Mouse (Mus musculus): ENCODE measurements at regions not wholly inside any gene's neighbourhood (a gene's known extent, or its start where the extent isn't known, plus 50 kb on each side); places are given as distances from the start of the nearest gene placed in this dataset.

GRCm38 (mm10) chr12:40937037-40937436 is 86.9 kb upstream of the Immp2l start:
- Histone ChIP-seq H3K27ac (ENCODE audit: insufficient read depth, low read depth, low read length, poor library complexity, severe bottlenecking) (no peak overlapping the region), H3K4me1 (ENCODE audit: control insufficient read depth in 2 of 2, insufficient read depth in 2 of 2, low read length in 2 of 2, poor library complexity in 1 of 2) (no peaks in the 10 kb centered on the region), H3K4me3 (ENCODE audit: insufficient read depth in 1 of 2, low read depth in 1 of 2, low read length in 2 of 2, poor library complexity in 1 of 2, severe bottlenecking in 1 of 2) (no peak overlapping the region), H3K9me3 (ENCODE audit: control insufficient read depth, insufficient read depth, low read depth, low read length) (no peaks in the 10 kb centered on the region), H3K36me3 (ENCODE audit: control insufficient read depth, insufficient read depth, low read length, poor library complexity, severe bottlenecking) (no peaks in the 10 kb centered on the region), H3K9ac (ENCODE audit: insufficient read depth, low read depth, low read length, poor library complexity, severe bottlenecking) (no peak overlapping the region)
- DNase-seq (ENCODE audit: low read depth, low spot score) = no peak
- in situ Hi-C loops (cut with MboI; ENCODE audit: low sequenced_read_pairs in 2 of 2, unreplicated experiment in 2 of 2) = no loop called here
- no peak for TF ChIP-seq HCFC1 (IDR thresholded peaks at IDR 0.05; ENCODE audit: borderline replicate concordance, insufficient read depth, low read length)
- TF ChIP-seq ZNF384 (IDR thresholded peaks at IDR 0.05; ENCODE audit: low read depth, low read length) = no peak
- no peak for TF ChIP-seq CHD2 (IDR thresholded peaks at IDR 0.05; ENCODE audit: low read depth, low read length)
- no peak for TF ChIP-seq MAFK (IDR thresholded peaks at IDR 0.05; ENCODE audit: insufficient read depth, low read depth, low read length)
- no peak for TF ChIP-seq ZC3H11A (IDR thresholded peaks at IDR 0.05; ENCODE audit: borderline replicate concordance, low read depth, low read length)

GRCm38 (mm10) chr12:40946888-40947287 is 77.0 kb upstream of the Immp2l start:
- TF ChIP-seq MAFK (IDR thresholded peaks at IDR 0.05; ENCODE audit: insufficient read depth, low read depth, low read length) = no peak
- TF ChIP-seq HCFC1 (IDR thresholded peaks at IDR 0.05; ENCODE audit: borderline replicate concordance, insufficient read depth, low read length) = no peak
- no peak for TF ChIP-seq ZNF384 (IDR thresholded peaks at IDR 0.05; ENCODE audit: low read depth, low read length)
- no peak for TF ChIP-seq ZC3H11A (IDR thresholded peaks at IDR 0.05; ENCODE audit: borderline replicate concordance, low read depth, low read length)
- TF ChIP-seq CHD2 (IDR thresholded peaks at IDR 0.05; ENCODE audit: low read depth, low read length) = no peak
- H3K36me3 ChIP-seq (ENCODE audit: control insufficient read depth, insufficient read depth, low read length, poor library complexity, severe bottlenecking) = no peaks in the 10 kb centered on the region
- H3K27ac ChIP-seq (ENCODE audit: insufficient read depth, low read depth, low read length, poor library complexity, severe bottlenecking) = no peak overlapping the region
- no peak for DNase-seq (ENCODE audit: low read depth, low spot score)
- no peaks in the 10 kb centered on the region for H3K4me1 ChIP-seq (ENCODE audit: control insufficient read depth in 2 of 2, insufficient read depth in 2 of 2, low read length in 2 of 2, poor library complexity in 1 of 2)
- H3K9ac ChIP-seq (ENCODE audit: insufficient read depth, low read depth, low read length, poor library complexity, severe bottlenecking) = no peak overlapping the region
- no peaks in the 10 kb centered on the region for H3K9me3 ChIP-seq (ENCODE audit: control insufficient read depth, insufficient read depth, low read depth, low read length)
- in situ Hi-C loops (cut with MboI; ENCODE audit: low sequenced_read_pairs in 2 of 2, unreplicated experiment in 2 of 2) = no loop called here
- no peak overlapping the region for H3K4me3 ChIP-seq (ENCODE audit: insufficient read depth in 1 of 2, low read depth in 1 of 2, low read length in 2 of 2, poor library complexity in 1 of 2, severe bottlenecking in 1 of 2)

DNA sequence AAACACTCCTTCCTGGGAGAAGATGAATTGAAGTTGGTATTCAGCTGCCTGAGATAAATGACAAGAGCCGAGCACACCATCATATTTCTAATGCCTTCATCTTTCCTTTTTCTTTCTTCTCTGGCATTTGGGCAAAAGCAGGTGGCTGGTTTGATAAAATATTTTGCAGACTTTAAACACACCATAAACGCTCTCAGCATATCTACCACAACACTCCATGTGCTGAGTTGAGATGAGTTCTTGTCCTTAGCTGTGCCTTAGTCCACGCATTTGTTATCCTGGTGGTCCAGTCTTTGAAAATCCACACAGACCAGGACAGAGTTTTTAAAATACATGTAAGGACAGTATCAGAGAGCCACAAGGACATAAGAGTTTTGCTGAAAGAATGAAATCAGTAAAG is 74.3 kb upstream of the Immp2l start:
- H3K9me3 ChIP-seq (ENCODE audit: control insufficient read depth, insufficient read depth, low read depth, low read length) = no peaks in the 10 kb centered on the region
- TF ChIP-seq ZNF384 (IDR thresholded peaks at IDR 0.05; ENCODE audit: low read depth, low read length) (no peak), CHD2 (IDR thresholded peaks at IDR 0.05; ENCODE audit: low read depth, low read length) (no peak), HCFC1 (IDR thresholded peaks at IDR 0.05; ENCODE audit: borderline replicate concordance, insufficient read depth, low read length) (no peak), ZC3H11A (IDR thresholded peaks at IDR 0.05; ENCODE audit: borderline replicate concordance, low read depth, low read length) (no peak)
- in situ Hi-C loops (cut with MboI; ENCODE audit: low sequenced_read_pairs in 2 of 2, unreplicated experiment in 2 of 2) = no loop called here
- no peak overlapping the region for H3K4me3 ChIP-seq (ENCODE audit: insufficient read depth in 1 of 2, low read depth in 1 of 2, low read length in 2 of 2, poor library complexity in 1 of 2, severe bottlenecking in 1 of 2)
- DNase-seq (ENCODE audit: low read depth, low spot score) = no peak
- H3K27ac ChIP-seq (ENCODE audit: insufficient read depth, low read depth, low read length, poor library complexity, severe bottlenecking) = no peak overlapping the region
- H3K36me3 ChIP-seq (ENCODE audit: control insufficient read depth, insufficient read depth, low read length, poor library complexity, severe bottlenecking) = no peaks in the 10 kb centered on the region
- H3K9ac ChIP-seq (ENCODE audit: insufficient read depth, low read depth, low read length, poor library complexity, severe bottlenecking) = no peak overlapping the region
- peaks cover 0 to 2% of the 10 kb centered on the region in 2 experiments; a peak in 1 of 4 replicates for H3K4me1 ChIP-seq (ENCODE audit: control insufficient read depth in 2 of 2, insufficient read depth in 2 of 2, low read length in 2 of 2, poor library complexity in 1 of 2)

DNA sequence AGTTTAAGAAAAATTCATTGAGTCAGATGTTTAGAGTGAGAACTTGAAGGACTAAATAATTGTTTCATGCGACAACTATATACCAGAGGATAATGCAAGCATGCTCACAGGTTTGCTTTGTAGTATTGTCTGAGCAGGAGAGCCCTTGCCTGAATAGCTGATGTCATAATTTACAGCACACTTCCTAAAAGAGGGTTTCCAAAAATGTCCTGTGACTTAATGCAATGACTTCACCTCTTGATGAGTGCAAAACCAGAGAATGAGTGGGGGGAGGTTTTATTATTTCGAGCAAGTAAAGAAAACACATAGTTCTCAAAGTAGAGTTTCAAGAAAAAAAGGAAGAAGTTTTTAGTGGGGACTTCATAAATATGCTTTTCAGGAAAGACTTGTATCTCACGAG is 65.4 kb upstream of the Immp2l start:
- Histone ChIP-seq H3K27ac (ENCODE audit: insufficient read depth, low read depth, low read length, poor library complexity, severe bottlenecking) (no peak overlapping the region), H3K9ac (ENCODE audit: insufficient read depth, low read depth, low read length, poor library complexity, severe bottlenecking) (no peak overlapping the region), H3K36me3 (ENCODE audit: control insufficient read depth, insufficient read depth, low read length, poor library complexity, severe bottlenecking) (no peaks in the 10 kb centered on the region), H3K4me1 (ENCODE audit: control insufficient read depth in 2 of 2, insufficient read depth in 2 of 2, low read length in 2 of 2, poor library complexity in 1 of 2) (peaks cover 0 to 2% of the 10 kb centered on the region in 2 experiments; a peak in 1 of 4 replicates), H3K4me3 (ENCODE audit: insufficient read depth in 1 of 2, low read depth in 1 of 2, low read length in 2 of 2, poor library complexity in 1 of 2, severe bottlenecking in 1 of 2) (no peak overlapping the region), H3K9me3 (ENCODE audit: control insufficient read depth, insufficient read depth, low read depth, low read length) (no peaks in the 10 kb centered on the region)
- TF ChIP-seq ZNF384 (IDR thresholded peaks at IDR 0.05; ENCODE audit: low read depth, low read length) = no peak
- no peak for DNase-seq (ENCODE audit: low read depth, low spot score)
- in situ Hi-C loops (cut with MboI; ENCODE audit: low sequenced_read_pairs in 2 of 2, unreplicated experiment in 2 of 2) = no loop called here

DNA sequence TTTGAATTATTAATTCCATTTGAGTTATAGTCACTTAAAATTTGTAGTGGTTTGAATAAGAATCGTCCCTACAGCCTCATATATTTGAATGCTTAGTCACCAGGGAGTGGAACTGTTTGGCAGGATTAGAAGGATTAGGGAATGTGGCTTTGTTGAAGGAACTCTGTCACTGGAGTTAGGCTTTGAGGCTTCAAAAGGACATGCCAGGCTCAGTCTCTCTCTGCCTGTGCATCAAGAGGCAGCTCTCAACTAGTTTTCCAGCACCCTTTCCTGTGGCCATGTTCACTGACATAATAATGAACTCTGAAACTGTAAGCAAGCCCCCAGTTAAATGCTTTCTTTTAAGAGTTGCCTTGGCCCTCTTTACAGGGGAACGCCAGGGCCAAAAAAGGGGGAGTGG is 58.9 kb upstream of the Immp2l start:
- H3K27ac ChIP-seq (ENCODE audit: insufficient read depth, low read depth, low read length, poor library complexity, severe bottlenecking) = no peak overlapping the region
- no peak for TF ChIP-seq MAFK (IDR thresholded peaks at IDR 0.05; ENCODE audit: insufficient read depth, low read depth, low read length)
- TF ChIP-seq ZC3H11A (IDR thresholded peaks at IDR 0.05; ENCODE audit: borderline replicate concordance, low read depth, low read length) = no peak
- no peak for TF ChIP-seq CHD2 (IDR thresholded peaks at IDR 0.05; ENCODE audit: low read depth, low read length)
- TF ChIP-seq HCFC1 (IDR thresholded peaks at IDR 0.05; ENCODE audit: borderline replicate concordance, insufficient read depth, low read length) = no peak
- no peak for TF ChIP-seq ZNF384 (IDR thresholded peaks at IDR 0.05; ENCODE audit: low read depth, low read length)
- no peaks in the 10 kb centered on the region for H3K9me3 ChIP-seq (ENCODE audit: control insufficient read depth, insufficient read depth, low read depth, low read length)
- no peak for DNase-seq (ENCODE audit: low read depth, low spot score)
- no peaks in the 10 kb centered on the region for H3K4me1 ChIP-seq (ENCODE audit: control insufficient read depth in 2 of 2, insufficient read depth in 2 of 2, low read length in 2 of 2, poor library complexity in 1 of 2)
- H3K36me3 ChIP-seq (ENCODE audit: control insufficient read depth, insufficient read depth, low read length, poor library complexity, severe bottlenecking) = no peaks in the 10 kb centered on the region
- no peak overlapping the region for H3K4me3 ChIP-seq (ENCODE audit: insufficient read depth in 1 of 2, low read depth in 1 of 2, low read length in 2 of 2, poor library complexity in 1 of 2, severe bottlenecking in 1 of 2)
- in situ Hi-C loops (cut with MboI; ENCODE audit: low sequenced_read_pairs in 2 of 2, unreplicated experiment in 2 of 2) = no loop called here
- no peak overlapping the region for H3K9ac ChIP-seq (ENCODE audit: insufficient read depth, low read depth, low read length, poor library complexity, severe bottlenecking)
